Mouse (Mus musculus): ENCODE measurements around the gene Pimreg. TPM values are rescaled to one million over a fixed set of nuclear protein-coding genes. Genes with fewer than 3 reads are reported as not detected.

The Pimreg gene
- total RNA-seq, 2 experiments from 2014 or later = not detected

DNA sequence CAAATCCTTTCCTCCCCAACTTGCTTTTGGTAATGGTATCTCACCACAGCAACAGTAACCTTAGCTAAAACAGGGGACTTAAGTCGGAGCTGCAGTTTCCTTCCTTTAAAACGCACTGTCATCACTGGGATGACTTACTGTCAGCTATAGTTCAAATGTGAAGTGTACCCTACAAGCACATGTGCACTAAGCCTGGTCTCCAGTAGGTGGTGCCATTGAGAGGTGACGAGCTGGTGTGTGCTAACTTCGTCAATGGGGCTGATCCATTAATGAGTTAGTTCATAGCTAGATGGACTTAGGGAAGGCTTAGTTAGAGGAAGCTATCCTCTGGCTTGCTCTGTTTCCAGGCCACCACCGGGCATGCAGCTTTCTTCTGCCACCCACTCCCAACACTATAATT lies 10.8 kb downstream of the Pimreg start:
- Histone ChIP-seq H3K27ac (no peak overlapping the region), H3K4me3 (no peak overlapping the region)
- intact Hi-C loops (cut with DNase I) = loop anchor here (2.0 to 5.0 kb wide), 2 partner anchors 92 to 155 kb away; partner anchors contain the start of genes 4933427D14Rik, Gm43951 and Txndc17
- TF ChIP-seq CTCF (IDR thresholded peaks at IDR 0.05) = peak; percentile 95
- peak; percentile 82 for DNase-seq

DNA sequence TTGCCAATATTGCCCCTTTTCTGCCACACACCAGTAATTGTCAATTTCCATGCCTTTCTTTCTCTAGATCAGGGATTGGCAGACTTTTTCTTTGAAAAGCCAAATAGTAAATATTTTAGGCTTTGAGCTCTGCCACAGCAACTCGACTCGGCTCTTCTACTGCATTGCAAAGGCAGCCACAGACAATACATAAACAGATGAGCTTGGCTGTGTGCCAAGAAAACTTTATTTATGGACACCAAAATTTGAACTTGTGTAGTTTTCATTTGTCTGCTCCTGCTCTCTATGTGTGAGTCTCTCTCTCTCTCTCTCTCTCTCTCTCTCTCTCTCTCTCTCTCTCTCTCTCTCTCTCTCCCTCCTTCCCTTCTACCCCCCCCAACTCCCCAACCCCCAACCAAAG lies 13.3 kb downstream of the Pimreg start:
- no peak for DNase-seq
- no peak for TF ChIP-seq CTCF (IDR thresholded peaks at IDR 0.05)
- intact Hi-C loops (cut with DNase I) = no loop called here
- Histone ChIP-seq H3K4me3 (no peak overlapping the region), H3K27ac (no peak overlapping the region)

DNA sequence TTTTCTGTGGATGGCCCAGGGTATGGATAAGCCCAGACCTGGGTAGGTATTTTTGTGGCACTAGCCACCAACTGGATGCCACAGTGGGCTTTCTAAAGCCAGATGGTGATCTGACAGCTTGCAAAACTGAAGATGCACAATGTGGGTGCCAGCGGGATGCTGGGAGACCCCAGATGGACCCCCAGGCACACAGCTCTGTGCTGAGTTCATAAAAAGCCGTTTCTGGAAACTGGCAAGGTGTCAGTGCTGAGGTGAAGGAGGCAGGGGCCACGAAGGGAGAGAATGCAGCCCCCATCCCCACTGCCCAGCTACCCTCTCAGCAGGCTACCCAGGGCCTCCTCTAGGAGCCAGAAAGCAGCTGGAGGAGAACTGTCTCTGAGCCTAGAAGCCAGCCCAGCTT lies 15.3 kb downstream of the Pimreg start:
- Histone ChIP-seq H3K27ac (no peak overlapping the region), H3K4me3 (no peak overlapping the region)
- intact Hi-C loops (cut with DNase I) = no loop called here
- no peak for DNase-seq
- no peak for TF ChIP-seq CTCF (IDR thresholded peaks at IDR 0.05)

DNA sequence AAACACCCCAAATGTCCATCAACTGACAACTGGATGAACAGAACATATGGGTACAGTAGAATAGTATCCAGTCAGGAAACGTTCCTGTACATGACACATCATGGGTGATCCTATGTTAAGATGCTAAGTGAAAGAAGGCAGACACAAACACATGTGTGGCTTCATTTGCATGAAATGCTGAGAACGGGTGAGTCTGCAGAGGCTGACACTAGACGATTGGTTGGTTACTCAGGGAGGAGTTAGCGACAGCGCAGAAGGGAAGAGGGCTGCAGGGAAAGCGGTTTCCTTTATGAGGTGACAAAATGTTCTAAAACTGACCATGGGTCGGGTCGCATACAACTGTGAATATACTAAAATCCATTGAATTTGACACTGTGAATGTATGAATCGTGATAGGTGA lies 18.6 kb downstream of the Pimreg start:
- no peak for DNase-seq
- H3K4me3 ChIP-seq = no peak overlapping the region
- TF ChIP-seq CTCF (IDR thresholded peaks at IDR 0.05) = no peak
- intact Hi-C loops (cut with DNase I) = no loop called here
- no peak overlapping the region for H3K27ac ChIP-seq

DNA sequence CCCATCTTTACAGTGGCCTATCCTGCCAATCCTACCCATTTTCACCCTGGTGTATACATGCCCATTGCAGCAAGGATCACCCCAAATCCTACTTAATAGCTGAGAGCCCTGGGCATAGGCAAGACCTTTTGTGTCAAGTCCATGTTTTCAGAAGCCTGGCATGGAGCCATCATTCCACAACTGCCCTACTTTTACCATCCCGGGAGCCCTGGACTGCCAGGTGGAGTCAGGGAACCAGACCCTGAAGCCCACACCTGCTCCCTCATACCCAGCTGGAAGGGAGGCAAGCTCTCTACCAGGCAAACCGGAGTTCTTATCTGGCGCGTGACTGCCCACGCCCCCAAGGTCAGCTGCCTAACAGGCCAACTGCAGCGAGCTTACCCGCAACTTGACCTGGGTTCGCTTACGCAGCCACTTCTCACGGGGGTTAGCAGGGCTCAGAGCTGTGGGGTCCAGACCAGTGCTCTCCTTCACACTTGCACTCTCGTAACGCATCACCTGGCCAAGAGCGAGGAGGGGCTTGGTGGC lies 19.3 kb downstream of the Pimreg start:
- intact Hi-C loops (cut with DNase I) = no loop called here
- TF ChIP-seq CTCF (IDR thresholded peaks at IDR 0.05) = no peak
- Histone ChIP-seq H3K4me3 (no peak overlapping the region), H3K27ac (no peak overlapping the region)
- DNase-seq = no peak

DNA sequence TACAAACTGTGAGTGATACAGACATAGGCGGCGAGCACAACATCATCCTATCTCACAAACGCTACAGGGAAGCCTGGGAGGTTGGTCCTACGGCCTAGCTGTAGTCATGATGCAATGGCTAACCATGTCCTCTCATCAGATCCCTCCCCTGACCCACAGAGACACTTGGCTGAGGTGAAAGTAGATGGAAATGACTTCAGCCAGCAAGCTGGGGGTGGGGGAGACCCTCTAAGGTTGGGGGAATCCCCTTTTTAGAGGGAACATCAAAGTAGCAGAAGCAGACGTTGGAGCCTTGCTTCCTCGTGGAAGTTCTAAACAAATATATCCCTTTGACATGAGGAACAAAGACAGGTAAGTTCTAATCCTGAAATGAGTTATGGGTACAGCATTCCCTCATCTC lies 22.6 kb downstream of the Pimreg start:
- no peak overlapping the region for H3K4me3 ChIP-seq
- no peak for TF ChIP-seq CTCF (IDR thresholded peaks at IDR 0.05)
- intact Hi-C loops (cut with DNase I) = no loop called here
- H3K27ac ChIP-seq = no peak overlapping the region
- no peak for DNase-seq

DNA sequence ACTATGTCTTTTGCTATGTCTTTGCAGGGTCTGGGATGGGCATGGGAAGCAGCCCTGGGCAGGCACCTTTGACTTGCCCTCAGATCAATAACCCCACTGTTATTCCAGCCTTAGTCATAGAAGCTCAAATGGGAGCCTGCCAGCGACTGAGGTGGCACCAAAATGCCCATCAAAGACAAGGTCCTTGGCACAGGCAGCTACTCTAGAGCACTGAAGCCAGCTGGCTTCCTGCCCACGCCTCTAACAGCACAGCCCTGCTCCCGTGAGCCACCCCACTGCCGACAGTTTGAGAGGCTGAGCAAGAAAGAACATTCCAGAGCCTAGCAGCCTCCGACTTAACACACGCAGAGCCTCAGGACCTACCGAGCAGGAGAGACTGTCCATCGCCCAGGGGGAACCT lies 23.3 kb downstream of the Pimreg start:
- no peak overlapping the region for H3K4me3 ChIP-seq
- no peak for TF ChIP-seq CTCF (IDR thresholded peaks at IDR 0.05)
- no peak overlapping the region for H3K27ac ChIP-seq
- DNase-seq = no peak
- intact Hi-C loops (cut with DNase I) = no loop called here

DNA sequence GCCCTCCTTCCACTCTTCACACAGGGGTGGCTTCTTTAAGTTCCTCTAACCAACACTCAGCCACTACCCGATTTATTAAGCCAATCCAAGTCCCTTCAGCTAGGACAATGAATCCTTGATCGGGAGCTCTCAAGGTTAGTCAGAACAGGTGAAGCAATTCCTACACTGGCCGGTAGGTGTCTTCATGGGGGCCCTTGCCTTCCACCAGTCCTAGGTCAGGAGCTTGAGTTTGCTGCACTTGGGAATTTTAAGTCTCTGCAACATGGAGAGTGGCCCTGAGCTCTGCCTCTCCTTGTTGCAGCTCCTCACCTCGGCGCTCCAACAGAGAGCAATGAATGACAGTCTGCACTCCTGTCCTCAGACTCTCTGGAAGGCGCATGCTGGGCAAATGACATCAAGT lies 24.5 kb downstream of the Pimreg start:
- intact Hi-C loops (cut with DNase I) = no loop called here
- DNase-seq = no peak
- Histone ChIP-seq H3K27ac (no peak overlapping the region), H3K4me3 (no peak overlapping the region)
- peak; percentile 66 for TF ChIP-seq CTCF (IDR thresholded peaks at IDR 0.05)

DNA sequence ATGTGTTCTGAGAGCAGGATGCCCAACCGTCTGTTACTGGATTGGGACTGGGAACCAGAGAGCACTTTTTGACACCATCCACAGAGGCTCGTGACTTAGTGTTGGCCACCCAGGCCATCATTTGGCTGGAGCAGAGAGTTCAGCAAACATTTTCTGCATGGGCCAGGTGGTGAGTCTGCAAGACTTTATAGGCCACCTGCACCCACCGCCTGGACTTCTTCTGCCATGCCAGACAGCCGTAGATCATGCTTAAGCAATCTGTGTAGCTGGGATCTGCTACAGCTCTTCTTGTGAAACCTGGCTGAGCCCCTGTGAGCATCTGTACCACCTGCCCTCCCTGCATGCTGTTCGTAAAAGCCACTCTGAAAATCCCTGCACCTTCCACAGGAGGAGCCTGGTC lies 25.5 kb downstream of the Pimreg start:
- no peak for TF ChIP-seq CTCF (IDR thresholded peaks at IDR 0.05)
- intact Hi-C loops (cut with DNase I) = no loop called here

DNA sequence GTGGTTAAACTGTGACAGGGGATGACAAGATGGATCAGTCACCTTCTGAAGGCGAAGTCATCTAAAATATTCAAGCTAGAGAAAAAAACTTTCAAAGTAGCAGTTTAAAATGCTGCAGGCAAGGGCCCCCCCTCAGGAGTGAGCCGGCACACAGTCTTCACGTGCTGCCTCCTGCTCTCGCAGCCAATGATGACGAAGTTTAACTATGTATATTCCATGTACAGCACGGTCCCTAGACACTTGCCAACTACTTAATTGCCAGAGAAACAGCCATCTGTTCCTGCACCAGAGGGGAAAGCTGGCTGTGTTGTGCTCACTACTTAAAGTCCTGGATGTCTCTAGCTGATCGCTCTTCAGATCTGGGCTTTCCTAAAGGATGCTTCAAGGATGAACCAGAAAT lies 26.2 kb downstream of the Pimreg start:
- no peak overlapping the region for H3K27ac ChIP-seq
- intact Hi-C loops (cut with DNase I) = no loop called here
- no peak for TF ChIP-seq CTCF (IDR thresholded peaks at IDR 0.05)
- DNase-seq = no peak
- no peak overlapping the region for H3K4me3 ChIP-seq

More for the DNA sequence above, 25.5 kb downstream of the Pimreg start:
- Histone ChIP-seq H3K4me3 (no peak overlapping the region), H3K27ac (no peak overlapping the region)
- no peak for DNase-seq

DNA sequence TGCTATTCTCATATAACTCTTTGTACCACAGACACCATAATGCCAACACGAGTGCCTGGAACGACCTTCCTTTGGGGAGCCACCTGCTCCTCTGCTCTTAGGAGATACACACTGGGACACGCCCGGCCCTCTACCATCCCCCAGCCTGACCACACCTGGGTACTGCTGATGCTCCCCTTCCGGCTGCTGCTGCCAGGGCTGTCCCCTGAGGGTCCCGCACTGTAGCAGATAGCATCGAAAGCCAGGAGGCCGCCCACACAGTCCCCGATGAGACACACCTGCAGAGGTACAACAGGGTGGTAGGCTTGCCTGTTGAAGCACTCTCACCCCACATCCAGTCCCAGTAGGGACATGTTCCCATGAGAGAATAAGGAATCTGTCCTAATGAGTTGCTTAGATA lies 28.9 kb downstream of the Pimreg start:
- no peak overlapping the region for H3K4me3 ChIP-seq
- no peak for TF ChIP-seq CTCF (IDR thresholded peaks at IDR 0.05)
- no peak for DNase-seq
- no peak overlapping the region for H3K27ac ChIP-seq
- intact Hi-C loops (cut with DNase I) = no loop called here

DNA sequence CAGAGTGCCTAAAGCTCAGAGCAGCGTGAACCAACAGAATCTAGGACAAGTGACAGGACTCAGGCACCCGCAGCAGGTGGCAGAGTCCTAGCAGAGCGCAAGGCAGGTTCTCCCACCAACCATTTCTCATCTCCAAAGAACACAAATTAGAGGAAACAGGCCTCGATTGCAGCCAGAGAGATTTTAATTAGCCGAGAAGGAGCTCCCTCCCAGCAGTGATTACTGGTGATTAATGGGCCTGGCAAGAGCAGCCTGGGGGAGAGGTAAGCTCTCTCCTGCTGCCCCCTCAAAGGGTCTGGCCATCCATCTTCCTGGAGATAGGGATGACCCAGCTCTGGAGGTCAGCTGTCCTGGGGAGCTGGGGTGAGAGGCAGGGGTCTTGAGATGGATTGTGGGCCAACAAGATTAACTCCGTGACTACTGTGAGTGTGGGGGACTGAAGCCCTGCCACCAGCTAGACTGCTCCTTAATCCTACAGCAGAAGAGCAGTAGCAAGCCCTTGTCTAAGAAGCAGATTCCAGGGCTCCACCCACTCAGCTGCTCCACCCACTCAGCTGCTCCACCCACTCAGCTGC lies 30.6 kb downstream of the Pimreg start:
- no peak for DNase-seq
- Histone ChIP-seq H3K27ac (no peak overlapping the region), H3K4me3 (no peak overlapping the region)
- intact Hi-C loops (cut with DNase I) = no loop called here
- no peak for TF ChIP-seq CTCF (IDR thresholded peaks at IDR 0.05)

DNA sequence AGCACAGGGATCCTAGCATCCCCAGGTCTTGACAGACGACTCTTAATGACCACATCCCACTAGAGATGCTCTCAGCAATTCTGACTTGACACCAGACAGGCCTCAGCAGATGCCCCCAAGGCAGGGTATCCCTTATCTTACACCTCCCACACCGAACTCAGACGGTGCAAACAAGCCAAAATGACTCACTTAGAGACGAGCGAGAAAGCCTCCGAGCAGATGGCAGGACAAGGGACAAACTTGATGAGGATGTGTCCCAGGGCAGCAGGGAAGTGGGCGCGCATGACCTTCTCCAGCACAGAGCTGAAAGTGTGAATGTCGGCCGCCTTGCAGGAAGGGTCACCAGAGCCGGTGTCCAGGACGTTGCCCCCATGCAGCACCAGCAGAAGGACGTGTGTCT lies 32.4 kb downstream of the Pimreg start:
- no peak for DNase-seq
- no peak overlapping the region for H3K4me3 ChIP-seq
- intact Hi-C loops (cut with DNase I) = no loop called here
- H3K27ac ChIP-seq = no peak overlapping the region
- TF ChIP-seq CTCF (IDR thresholded peaks at IDR 0.05) = no peak

DNA sequence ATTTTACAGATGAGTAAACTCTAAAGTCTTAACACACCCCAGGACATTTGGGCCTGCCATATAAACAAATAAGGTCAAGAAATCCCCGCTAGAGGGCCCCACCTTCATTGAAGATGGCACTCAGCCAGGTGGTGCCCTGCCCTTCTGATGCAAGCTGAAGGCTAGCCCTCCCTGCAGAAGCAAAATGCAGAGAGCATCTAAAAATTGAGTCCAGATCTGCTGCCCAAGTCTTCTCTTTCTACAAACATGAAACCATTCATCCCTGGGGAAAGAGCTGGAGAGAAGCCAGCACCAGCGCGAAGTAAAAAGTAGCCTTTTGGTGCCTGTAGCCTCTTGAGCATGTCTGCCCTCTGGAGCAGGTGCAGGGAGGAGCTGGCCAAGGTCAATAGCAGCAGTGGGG lies 36.2 kb downstream of the Pimreg start:
- Histone ChIP-seq H3K27ac (no peak overlapping the region), H3K4me3 (no peak overlapping the region)
- DNase-seq = no peak
- intact Hi-C loops (cut with DNase I) = no loop called here
- TF ChIP-seq CTCF (IDR thresholded peaks at IDR 0.05) = no peak
